Mouse (Mus musculus): ENCODE measurements at regions not wholly inside any gene's neighbourhood (a gene's known extent, or its start where the extent isn't known, plus 50 kb on each side); places are given as distances from the start of the nearest gene placed in this dataset.

- no peak for DNase-seq (ENCODE audit: low spot score in 2 of 2)
These were observed 519.4 kb upstream of the Fam241a start for GRCm38 (mm10) chr3:128415568-128415967.

- DNase-seq (ENCODE audit: low spot score in 2 of 2): no peak
These were observed 517.4 kb upstream of the Fam241a start for GRCm38 (mm10) chr3:128413481-128413880.

- DNase-seq (ENCODE audit: low spot score in 2 of 2): no peak
These were observed 516.0 kb upstream of the Fam241a start for GRCm38 (mm10) chr3:128412157-128412556.

DNA sequence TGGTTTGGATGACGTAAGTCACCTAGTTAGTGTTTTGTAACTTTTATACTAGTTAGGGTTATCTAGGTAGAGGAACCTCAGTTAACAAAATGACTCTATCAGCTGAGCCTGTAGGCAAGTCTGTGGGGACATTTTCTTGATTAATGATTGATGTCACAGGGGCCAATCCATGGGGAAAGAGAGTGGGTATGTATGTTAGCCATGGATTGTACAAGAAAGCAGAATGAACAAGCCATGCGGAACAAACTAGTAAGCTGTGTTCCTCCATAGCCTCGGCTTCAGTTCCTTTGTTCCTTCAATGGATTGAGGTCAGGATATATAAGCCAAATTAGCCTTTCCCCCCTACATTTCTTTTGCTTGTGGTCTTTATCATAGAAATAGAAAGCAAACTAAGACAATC, 498.7 kb upstream of the Fam241a start:
- DNase-seq (ENCODE audit: low spot score in 2 of 2): no peak

- DNase-seq (ENCODE audit: low spot score in 2 of 2): no peak
These were observed 484.5 kb upstream of the Fam241a start for GRCm38 (mm10) chr3:128380579-128380978.

GRCm38 (mm10) chr3:128369521-128370127, 473.5 kb upstream of the Fam241a start:
- no peak for DNase-seq (ENCODE audit: low spot score in 2 of 2)

DNA sequence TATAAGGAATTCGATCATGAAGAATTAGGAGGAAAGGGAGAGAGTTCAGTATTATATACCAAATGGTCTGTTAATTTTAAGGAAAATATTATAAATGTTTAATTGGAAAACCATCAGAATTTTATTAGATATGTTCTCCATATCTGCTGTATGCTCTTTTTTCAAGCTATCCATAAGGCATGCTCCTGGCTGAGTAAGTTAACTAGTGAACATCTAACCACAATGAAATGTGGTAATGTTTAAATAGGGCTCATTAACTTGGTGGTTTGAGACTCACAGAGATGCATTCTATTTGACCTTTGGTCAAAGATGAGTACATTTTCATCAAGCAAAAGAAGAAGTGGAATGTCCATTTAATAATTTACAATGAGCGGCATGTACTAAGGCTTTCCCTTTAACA, 466.2 kb upstream of the Fam241a start:
- no peak for DNase-seq (ENCODE audit: low spot score in 2 of 2)

GRCm38 (mm10) chr3:128349123-128349522, 453.0 kb upstream of the Fam241a start:
- DNase-seq (ENCODE audit: low spot score in 2 of 2): peak; percentile 7 to 12

- DNase-seq (ENCODE audit: low spot score in 2 of 2): no peak
These were observed 451.9 kb upstream of the Fam241a start for GRCm38 (mm10) chr3:128347782-128348574.

- DNase-seq (ENCODE audit: low spot score in 2 of 2): no peak
These were observed 441.4 kb upstream of the Fam241a start for GRCm38 (mm10) chr3:128337508-128337907.

DNA sequence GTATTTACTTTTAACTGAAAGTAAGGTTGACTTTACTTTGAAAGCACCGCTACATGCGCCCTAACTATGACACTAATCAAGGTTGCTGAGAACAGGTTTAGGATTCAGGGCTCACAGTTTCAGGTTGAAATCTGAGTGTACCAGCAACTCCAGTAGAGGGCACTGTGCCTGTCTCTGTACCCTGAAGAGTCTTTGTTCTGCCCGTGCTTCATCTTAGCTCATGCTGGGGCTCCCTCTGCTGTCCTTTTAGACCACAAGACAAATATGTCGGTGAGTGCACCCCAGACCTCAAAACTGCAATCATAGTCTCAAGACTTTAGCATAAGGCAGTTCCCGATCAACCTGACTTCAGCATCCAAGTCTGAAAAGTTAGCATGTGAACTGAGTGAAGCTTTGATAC, 440.9 kb upstream of the Fam241a start:
- DNase-seq (ENCODE audit: low spot score in 2 of 2): peak; percentile 50 to 64

GRCm38 (mm10) chr3:128327677-128328076, 431.6 kb upstream of the Fam241a start:
- no peak for DNase-seq (ENCODE audit: low spot score in 2 of 2)

DNA sequence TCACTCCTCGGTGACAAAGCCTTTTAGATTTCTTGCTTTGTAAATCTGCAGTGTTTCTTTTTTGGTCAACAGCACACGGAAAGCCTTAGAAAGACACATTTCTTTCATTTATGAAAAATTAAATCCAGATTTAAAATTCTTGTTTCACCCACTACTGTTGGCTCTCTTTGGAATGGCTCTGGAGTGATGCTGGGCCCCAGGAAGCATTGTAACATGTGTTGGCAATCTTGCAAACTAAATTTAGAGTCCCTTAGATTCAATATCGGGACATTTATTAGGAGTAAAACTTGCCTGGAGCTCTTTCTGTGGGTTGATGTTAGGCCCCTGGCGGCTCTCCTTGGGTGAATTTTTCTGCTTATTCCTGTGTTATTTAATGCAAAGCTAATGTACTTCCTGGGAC, 405.2 kb upstream of the Fam241a start:
- no peak for DNase-seq (ENCODE audit: low spot score in 2 of 2)

GRCm38 (mm10) chr3:128298110-128298509, 402.0 kb upstream of the Fam241a start:
- no peak for DNase-seq (ENCODE audit: low spot score in 2 of 2)

DNA sequence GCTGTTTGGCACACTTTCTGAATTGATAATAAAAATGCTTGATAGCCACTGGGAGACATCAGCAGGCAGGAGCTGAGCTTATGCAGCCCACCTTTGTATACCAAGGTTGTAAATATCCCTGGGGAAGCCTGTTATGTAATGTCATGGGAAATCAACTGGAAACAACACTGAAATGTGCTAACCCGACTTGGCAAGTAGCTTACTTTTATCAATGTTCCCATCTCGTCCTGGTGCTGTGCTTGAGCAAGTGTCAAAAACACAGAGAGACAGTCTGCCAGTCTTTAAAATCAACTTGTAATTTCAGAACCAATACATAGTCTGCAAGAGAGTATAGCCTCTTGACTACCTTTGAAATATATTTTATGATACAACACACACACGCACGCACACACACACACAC, 391.7 kb upstream of the Fam241a start:
- DNase-seq (ENCODE audit: low spot score in 2 of 2): no peak

DNA sequence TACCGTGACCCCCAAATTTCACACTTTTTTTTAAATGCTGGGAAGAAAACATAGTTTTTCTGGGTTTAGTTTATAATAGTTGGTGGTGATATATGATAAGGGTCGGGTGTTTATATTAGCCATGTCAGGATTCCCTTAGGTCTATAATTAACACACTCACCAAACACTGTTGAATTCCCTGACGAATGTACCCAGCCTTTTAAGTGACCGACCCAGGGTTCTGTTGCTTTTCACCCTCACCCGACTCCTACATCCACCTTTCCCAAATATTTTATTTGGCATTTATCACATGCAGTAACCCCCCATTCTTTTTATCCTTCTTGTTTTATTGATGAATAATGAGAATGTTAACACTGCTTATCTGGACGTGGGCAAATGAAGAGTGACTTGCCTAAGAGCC, 389.1 kb upstream of the Fam241a start:
- no peak for DNase-seq (ENCODE audit: low spot score in 2 of 2)

DNA sequence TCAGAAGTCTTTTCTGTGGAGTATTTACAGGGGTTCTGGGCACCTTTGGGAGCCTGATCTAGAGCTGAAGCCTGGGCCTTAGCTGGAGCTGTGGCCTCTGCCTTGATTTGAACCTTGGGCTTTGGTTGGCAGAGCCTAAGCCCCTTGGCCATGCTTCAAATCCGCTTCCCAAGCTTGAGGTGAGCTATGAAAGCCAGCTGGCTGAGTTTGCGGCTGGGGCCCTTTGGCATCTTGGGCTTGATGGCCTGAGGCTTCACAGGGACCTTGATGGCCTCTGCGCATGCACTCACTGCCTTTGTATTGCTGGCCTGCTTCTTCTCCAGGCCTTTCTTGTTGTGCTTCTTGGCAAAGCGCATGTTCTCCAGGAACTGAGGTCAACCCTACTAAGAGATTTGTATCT, 384.5 kb upstream of the Fam241a start:
- no peak for DNase-seq (ENCODE audit: low spot score in 2 of 2)

DNA sequence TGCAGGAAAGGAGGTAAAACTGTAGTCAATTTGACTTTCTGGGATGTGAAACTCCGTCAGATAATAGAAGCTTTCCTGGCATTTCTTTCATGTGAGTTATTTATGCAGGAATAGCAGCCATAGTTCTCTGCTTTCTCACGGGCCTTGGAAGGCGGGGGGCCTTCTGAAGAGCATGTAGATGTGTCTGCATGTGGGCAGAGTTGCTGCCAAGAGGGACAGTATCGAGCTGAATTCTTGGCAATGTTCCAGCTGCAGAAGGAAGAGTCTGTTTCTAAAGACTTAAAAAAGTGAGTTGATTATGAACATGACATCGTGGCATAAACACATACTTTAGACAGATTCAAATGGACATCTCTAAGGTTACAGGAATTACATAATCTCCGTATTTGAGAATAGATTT, 374.5 kb upstream of the Fam241a start:
- peak; percentile 4 to 5 for DNase-seq (ENCODE audit: low spot score in 2 of 2)

DNA sequence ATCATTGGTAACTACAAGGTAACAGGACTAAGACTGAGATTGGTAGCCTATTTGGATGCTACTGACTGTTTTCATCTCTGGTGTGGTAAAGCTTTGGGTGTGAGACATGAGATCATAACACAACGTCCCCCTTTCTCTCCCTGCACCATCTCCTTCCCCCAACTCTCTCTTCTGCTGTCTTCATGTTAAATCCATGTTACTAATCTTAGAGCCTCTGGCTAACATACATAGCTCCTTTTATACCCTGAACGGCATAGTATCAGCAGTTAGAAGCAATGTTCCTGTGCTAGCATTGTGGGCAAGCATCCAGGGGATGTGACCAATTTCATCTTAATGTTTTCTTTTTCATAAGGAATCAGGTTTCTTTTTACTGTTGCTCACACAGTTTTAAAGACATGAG, 365.1 kb upstream of the Fam241a start:
- no peak for DNase-seq (ENCODE audit: low spot score in 2 of 2)

- no peak for DNase-seq (ENCODE audit: low spot score in 2 of 2)
These were observed 351.7 kb upstream of the Fam241a start for GRCm38 (mm10) chr3:128247816-128248215.

DNA sequence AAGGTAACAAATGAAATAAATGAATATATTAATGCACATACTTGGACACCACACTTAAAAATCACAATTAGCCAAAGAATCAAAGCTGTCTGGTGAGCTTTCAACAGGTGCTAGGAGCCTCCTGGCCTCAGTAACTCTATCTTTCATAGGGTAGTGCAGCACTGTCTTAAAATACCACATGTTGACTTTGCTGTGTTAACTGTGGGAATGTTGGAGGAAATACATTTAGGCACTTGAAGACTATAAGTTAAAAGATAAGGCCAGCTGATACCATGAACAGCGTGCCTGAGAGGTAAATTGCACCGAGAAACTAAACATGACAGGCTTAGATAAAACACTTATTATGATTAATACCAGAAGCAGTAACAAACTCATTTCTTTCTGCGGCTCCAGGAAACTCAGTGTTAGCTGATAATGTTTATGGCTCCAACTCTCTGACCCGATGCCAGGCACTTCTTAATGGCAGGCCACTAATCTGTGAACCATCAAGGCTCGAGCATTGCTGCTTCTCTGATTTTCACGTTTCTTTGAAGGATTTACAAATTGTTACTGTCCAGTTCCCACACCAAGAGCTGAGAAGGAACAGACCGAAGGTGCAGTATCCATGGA, 343.8 kb upstream of the Fam241a start:
- DNase-seq (ENCODE audit: low spot score in 2 of 2): no peak

GRCm38 (mm10) chr3:128230390-128230789, 334.3 kb upstream of the Fam241a start:
- DNase-seq (ENCODE audit: low spot score in 2 of 2): no peak

GRCm38 (mm10) chr3:128226930-128227585, 330.9 kb upstream of the Fam241a start:
- DNase-seq (ENCODE audit: low spot score in 2 of 2): no peak
